ENCODE assay signal across 11 mouse cellular contexts in the genomic region with DNA sequence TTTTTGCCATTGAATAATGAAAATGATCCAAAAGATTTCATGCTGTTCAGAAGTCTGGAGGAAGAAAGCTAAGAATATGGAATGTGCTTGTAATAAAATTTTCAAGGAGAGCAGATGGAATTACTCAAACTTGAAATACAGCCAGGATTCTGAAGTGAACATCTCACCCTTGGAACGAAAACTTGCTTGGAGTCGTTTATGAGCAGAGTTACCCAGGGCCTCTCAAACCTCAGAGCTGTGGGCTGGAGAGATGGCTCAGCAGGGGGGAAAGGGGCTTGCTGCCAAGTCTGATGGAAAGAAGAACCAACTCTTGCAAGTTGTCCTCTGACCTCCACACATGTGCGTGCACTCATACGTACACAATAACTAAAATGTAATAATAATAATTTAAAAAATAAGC.
DNase-seq lines count a peak whose midpoint lies in the region; ATAC-seq and TF ChIP-seq lines count a peak whose summit lies in the region.
"Had no signal": no experiment of that assay in that cellular context is flagged by ENCODE, and none has a peak within 500 bp of the region (broad histone marks: within the 10 kb centered on the region; RNA-seq: fewer than 3 reads in every experiment).

No protein-coding gene starts in this region.

- H3K9ac ChIP-seq in heart, postnatal 0 days (replicated peaks; ENCODE audit: low read depth, low read length): no peak overlapping the region
- no peak overlapping the region for H3K9ac ChIP-seq in MEL (ENCODE audit: control insufficient read depth, low read depth, low read length, poor library complexity, severe bottlenecking)
- no peak overlapping the region for H3K9ac ChIP-seq in embryonic facial prominence, embryonic 13.5 days
- H3K9ac ChIP-seq in limb, embryonic 13.5 days: no peak overlapping the region

- no peak overlapping the region for H3K4me3 ChIP-seq in heart, postnatal 0 days (ENCODE audit: low read depth, low read length)
- H3K4me3 ChIP-seq in MEL (ENCODE audit: control insufficient read depth in 1 of 2, insufficient read depth in 1 of 2, low read depth in 2 of 2, low read length in 2 of 2): no peak overlapping the region
- H3K4me3 ChIP-seq in embryonic facial prominence, embryonic 13.5 days: no peak overlapping the region
- H3K4me3 ChIP-seq in limb, embryonic 13.5 days: no peak overlapping the region
- H3K4me3 ChIP-seq: midbrain, embryonic 10.5 days had no signal

- TF ChIP-seq EP300 in heart, postnatal 0 days (IDR thresholded peaks at IDR 0.05; ENCODE audit: low read depth): no peak
- TF ChIP-seq EP300 in MEL (IDR thresholded peaks at IDR 0.05; ENCODE audit: low read depth in 1 of 2, low read length in 2 of 2): no peak

- no peaks in the 10 kb centered on the region for H3K4me1 ChIP-seq in heart, postnatal 0 days (ENCODE audit: control insufficient read depth, insufficient read depth)
- H3K4me1 ChIP-seq in MEL (ENCODE audit: control insufficient read depth in 1 of 2, insufficient read depth in 2 of 2, low read length in 2 of 2): peaks cover 2 to 15% of the 10 kb centered on the region in 2 experiments; a peak in 3 of 4 replicates
- H3K4me1 ChIP-seq in embryonic facial prominence, embryonic 13.5 days: peaks cover 20% of the 10 kb centered on the region
- peaks cover 23% of the 10 kb centered on the region for H3K4me1 ChIP-seq in limb, embryonic 13.5 days
- H3K4me1 ChIP-seq: midbrain, embryonic 10.5 days had no signal

- DNase-seq in heart, postnatal 0 days (ENCODE audit: low spot score): peak; percentile 5
- no peak for DNase-seq in heart, postnatal 36 days
- DNase-seq in MEL (ENCODE audit: low read depth, low spot score): peak; percentile 82
- no peak for DNase-seq in urinary bladder, postnatal 4 days (ENCODE audit: low spot score in 2 of 2)
- DNase-seq in heart, postnatal 25 days (ENCODE audit: low spot score): no peak
- DNase-seq in thymus, postnatal 25 days: no peak
- DNase-seq: cerebellum, adult 11-12 months had no signal

- H3K9me3 ChIP-seq in heart, postnatal 0 days (replicated peaks; ENCODE audit: control insufficient read depth, low read length): peaks cover 5% of the 10 kb centered on the region; the same call in 1 of the 2 replicates
- H3K9me3 ChIP-seq in MEL (replicated peaks; ENCODE audit: insufficient read depth, low read length): no peaks in the 10 kb centered on the region
- H3K9me3 ChIP-seq in embryonic facial prominence, embryonic 13.5 days: no peaks in the 10 kb centered on the region
- H3K9me3 ChIP-seq in limb, embryonic 13.5 days: peaks cover 12% of the 10 kb centered on the region

- TF ChIP-seq POLR2A in MEL (IDR thresholded peaks at IDR 0.05; ENCODE audit: control insufficient read depth in 1 of 2, insufficient read depth in 1 of 2, low read depth in 1 of 2, low read length in 2 of 2, poor library complexity in 1 of 2): no peak

- TF ChIP-seq RAD21 in MEL (IDR thresholded peaks at IDR 0.05; ENCODE audit: low read depth, low read length): no peak

- 60% methylated on average over 4 of the region's 4 CpGs for WGBS in heart, postnatal 0 days
- WGBS in embryonic facial prominence, embryonic 13.5 days: 28% methylated on average over 4 of the region's 4 CpGs
- 21% methylated on average over 4 of the region's 4 CpGs for WGBS in limb, embryonic 13.5 days

- intact Hi-C loops in heart, postnatal 36 days (cut with DNase I): no loop called here
- intact Hi-C loops in heart, postnatal 25 days (cut with DNase I): no loop called here

- H3K27me3 ChIP-seq in heart, postnatal 0 days (ENCODE audit: control insufficient read depth, insufficient read depth, low read length): no peaks in the 10 kb centered on the region
- no peaks in the 10 kb centered on the region for H3K27me3 ChIP-seq in MEL (ENCODE audit: control insufficient read depth in 1 of 2, insufficient read depth in 2 of 2, low read length in 2 of 2)
- no peaks in the 10 kb centered on the region for H3K27me3 ChIP-seq in embryonic facial prominence, embryonic 13.5 days
- 0 out of 2 replicates have a peak, but pooled peaks cover 2% of the 10 kb centered on the region for H3K27me3 ChIP-seq in limb, embryonic 13.5 days

- no peak for ATAC-seq in heart, postnatal 0 days (ENCODE audit: insufficient read depth, low read depth)
- ATAC-seq in embryonic facial prominence, embryonic 13.5 days (ENCODE audit: insufficient number of reproducible peaks, insufficient read depth, low FRiP score, low TSS enrichment, low read depth): peak; percentile 79; the same call in 1 of the 2 replicates
- peak; percentile 81 for ATAC-seq in limb, embryonic 13.5 days (ENCODE audit: low FRiP score, low read depth)

- TF ChIP-seq CTCF in heart, postnatal 0 days (IDR thresholded peaks at IDR 0.05; ENCODE audit: low read depth): no peak
- no peak for TF ChIP-seq CTCF in MEL (IDR thresholded peaks at IDR 0.05 in 2 of 3, conservative IDR thresholded peaks at IDR 0.05 in 1 of 3; ENCODE audit: control insufficient read depth in 1 of 3, insufficient read depth in 1 of 3, low read depth in 2 of 3, low read length in 3 of 3, poor library complexity in 1 of 3, severe bottlenecking in 1 of 3)

- H3K4me2 ChIP-seq in heart, postnatal 0 days (ENCODE audit: low read depth, low read length): no peak overlapping the region
- no peak overlapping the region for H3K4me2 ChIP-seq in embryonic facial prominence, embryonic 13.5 days
- H3K4me2 ChIP-seq in limb, embryonic 13.5 days (replicated peaks): no peak overlapping the region
- H3K4me2 ChIP-seq: heart, embryonic 11.5 days had no signal

- H3K36me3 ChIP-seq in heart, postnatal 0 days (replicated peaks; ENCODE audit: control insufficient read depth, insufficient read depth, low read length): no peaks in the 10 kb centered on the region
- H3K36me3 ChIP-seq in MEL (ENCODE audit: control insufficient read depth in 1 of 2, insufficient read depth in 2 of 2, low read length in 2 of 2): peaks cover 0 to 10% of the 10 kb centered on the region in 2 experiments; a peak in 2 of 4 replicates
- H3K36me3 ChIP-seq in embryonic facial prominence, embryonic 13.5 days: no peaks in the 10 kb centered on the region
- no peaks in the 10 kb centered on the region for H3K36me3 ChIP-seq in limb, embryonic 13.5 days
- H3K36me3 ChIP-seq: midbrain, embryonic 10.5 days had no signal

- H3K27ac ChIP-seq in heart, postnatal 0 days (ENCODE audit: low read depth): no peak overlapping the region
- H3K27ac ChIP-seq in MEL (ENCODE audit: control insufficient read depth, low read depth, low read length): no peak overlapping the region
- peak overlapping the region; percentile 97 for H3K27ac ChIP-seq in embryonic facial prominence, embryonic 13.5 days
- H3K27ac ChIP-seq in limb, embryonic 13.5 days: peak overlapping the region; percentile 84; the same call in 1 of the 2 replicates
- H3K27ac ChIP-seq: midbrain, embryonic 10.5 days had no signal

- no peaks in the 10 kb centered on the region for H3K79me2 ChIP-seq in MEL (ENCODE audit: control insufficient read depth, insufficient read depth, low read length, poor library complexity)

TF ChIP-seq in MEL, 35 proteins besides CTCF, POLR2A, EP300 and RAD21:
- no peak for TF ChIP-seq MAZ (IDR thresholded peaks at IDR 0.05; ENCODE audit: low read depth, low read length)
- peak; percentile 39; the same call in 1 of the 2 replicates for TF ChIP-seq MXI1 (IDR thresholded peaks at IDR 0.05; ENCODE audit: low read depth, low read length)

Comparison
In these comparisons a context has a peak if more than half of its experiments do, and no peak if none do; other contexts are left out.
1. DNase-seq: peak in heart, postnatal 0 days (single experiment) and MEL (single experiment); none in heart, postnatal 36 days (0 of 2), urinary bladder, postnatal 4 days (0 of 2), heart, postnatal 25 days (single experiment) and thymus, postnatal 25 days (single experiment).
2. H3K27ac ChIP-seq: peak in embryonic facial prominence, embryonic 13.5 days (single experiment) and limb, embryonic 13.5 days (single experiment); none in heart, postnatal 0 days (single experiment) and MEL (single experiment).